Mouse (Mus musculus) gastrocnemius, adult 2 months (tissue): ENCODE data around the gene Adnp. TPM values are rescaled to one million over a fixed set of nuclear protein-coding genes. Genes with fewer than 3 reads are reported as not detected.

ENCODE experiments used
- DNase-seq: peaks from one replicate; pipeline ENCODE4 v3.0.0; 2022
- H3K27ac ChIP-seq: fragments of 200-600 bp; 2 replicates; pipeline ENCODE4 v1.8.1; 2022; ENCODE audit warnings: mild to moderate bottlenecking
- H3K4me3 ChIP-seq: fragments of 200-600 bp; 2 replicates; pipeline ENCODE4 v1.8.1; 2022; ENCODE audit warnings: mild to moderate bottlenecking, moderate library complexity
- CTCF ChIP-seq: fragments of 200-600 bp; IDR thresholded peaks from 2 replicates; pipeline ENCODE4 v1.8.1; 2022; ENCODE audit warnings: antibody characterized with exemption, mild to moderate bottlenecking, moderate library complexity
- intact Hi-C: fragments of 180-260 bp; cut with DNase I; formaldehyde crosslinking; loops from one replicate; pipeline ENCODE4 v1.15.1; 2025
- total RNA-seq, 2 experiments: library from RNA; stranded (reverse); gene quantifications; 2 replicates each; pipeline ENCODE4 v1.2.3; 2021

Gene Adnp
- total RNA-seq, 2 experiments from 2014 or later: 14.6 to 16.2 TPM

DNA sequence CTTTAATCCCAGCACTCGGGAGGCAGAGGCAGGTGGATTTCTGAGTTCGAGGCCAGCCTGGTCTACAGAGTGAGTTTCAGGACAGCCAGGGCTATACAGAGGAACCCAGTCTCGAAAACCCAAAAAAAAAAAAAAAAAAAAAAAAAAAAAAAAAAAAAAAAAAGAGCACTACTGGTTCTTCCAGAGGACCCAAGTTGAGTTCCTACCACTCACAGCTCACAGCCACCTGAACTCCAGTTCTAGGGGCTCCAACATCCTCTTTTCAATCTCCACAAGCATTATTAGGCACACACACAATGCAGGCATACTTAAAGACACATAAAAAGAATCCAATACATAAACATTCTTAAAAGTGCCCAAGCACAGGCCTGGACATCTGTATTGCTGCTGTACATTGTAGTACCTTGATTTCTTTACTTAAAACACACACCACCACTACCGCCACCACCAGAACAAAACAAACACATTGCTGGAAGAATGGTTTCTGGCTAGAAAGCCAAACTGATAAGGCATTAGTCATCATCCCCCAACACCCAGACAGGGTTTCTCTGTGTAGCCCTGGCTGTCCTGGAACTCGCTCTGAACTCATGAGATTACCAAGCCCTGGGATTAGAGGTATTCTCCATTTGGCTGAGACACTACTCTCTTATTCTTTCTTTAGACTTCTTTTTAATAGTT is 6.8 kb downstream of the Adnp start:
- no peak for TF ChIP-seq CTCF
- no peak overlapping the region for H3K4me3 ChIP-seq
- DNase-seq: no peak
- intact Hi-C loops: no loop called here
- no peak overlapping the region for H3K27ac ChIP-seq

DNA sequence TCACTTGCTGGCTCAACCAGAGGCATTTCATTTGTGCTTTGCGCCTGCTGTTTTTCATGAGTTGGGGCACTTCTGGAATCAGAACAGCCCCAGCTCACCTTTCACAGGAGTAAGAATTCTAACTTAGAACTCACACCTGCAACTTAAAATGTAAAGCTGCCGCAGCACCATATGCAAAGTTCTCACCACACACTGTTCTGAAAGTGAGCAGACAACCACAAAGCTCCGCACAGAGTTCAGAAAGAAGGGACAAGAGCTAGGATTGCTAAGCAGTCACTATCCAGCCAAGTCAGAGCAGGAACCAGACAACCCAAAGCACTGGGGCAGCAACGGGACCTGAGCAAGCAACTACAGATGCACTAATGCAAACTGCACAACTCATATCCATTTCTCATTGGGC is 7.4 kb downstream of the Adnp start:
- Histone ChIP-seq H3K4me3 (no peak overlapping the region), H3K27ac (no peak overlapping the region)
- TF ChIP-seq CTCF: no peak
- no peak for DNase-seq
- intact Hi-C loops: no loop called here

DNA sequence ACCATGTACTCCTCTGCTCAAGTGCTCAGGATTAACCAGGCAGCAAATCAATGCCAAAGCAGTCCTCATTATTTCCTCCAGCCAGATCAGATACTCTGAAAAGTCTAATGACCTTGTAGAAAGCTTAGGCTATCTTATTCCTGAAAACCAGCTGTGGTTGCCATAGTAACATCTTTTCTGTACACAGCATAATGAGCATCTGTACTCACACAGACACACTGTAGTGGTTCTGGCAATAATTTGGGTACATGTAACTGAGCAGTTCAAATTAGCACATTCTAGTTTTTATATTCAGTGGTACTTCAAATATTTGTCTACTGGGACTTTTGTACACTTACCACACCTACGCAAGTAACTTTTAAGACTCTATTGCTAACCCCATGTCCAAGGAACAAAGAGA is 8.5 kb downstream of the Adnp start:
- DNase-seq: no peak
- no peak overlapping the region for H3K4me3 ChIP-seq
- no peak overlapping the region for H3K27ac ChIP-seq
- intact Hi-C loops: no loop called here
- TF ChIP-seq CTCF: no peak

DNA sequence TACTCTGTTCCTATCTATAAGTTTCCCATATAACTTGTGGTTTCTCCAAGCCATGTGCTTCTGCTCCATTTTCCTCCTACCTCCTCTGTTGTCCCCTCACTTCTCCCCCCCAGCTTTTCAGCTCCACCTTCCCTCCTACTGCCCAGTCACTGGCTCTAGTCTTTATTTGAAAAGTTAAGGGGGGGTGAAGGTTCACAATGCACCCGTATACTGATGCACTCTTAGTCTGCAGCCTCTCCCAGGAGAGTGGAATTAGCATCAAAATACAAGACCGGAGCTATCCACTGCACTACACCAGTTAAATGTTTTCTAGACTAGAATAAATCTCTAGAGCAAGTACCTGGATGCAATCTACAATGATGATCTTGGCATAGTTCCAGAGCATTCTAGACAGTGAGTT is 11.2 kb downstream of the Adnp start:
- DNase-seq: no peak
- intact Hi-C loops: no loop called here
- no peak overlapping the region for H3K27ac ChIP-seq
- H3K4me3 ChIP-seq: no peak overlapping the region
- TF ChIP-seq CTCF: no peak

DNA sequence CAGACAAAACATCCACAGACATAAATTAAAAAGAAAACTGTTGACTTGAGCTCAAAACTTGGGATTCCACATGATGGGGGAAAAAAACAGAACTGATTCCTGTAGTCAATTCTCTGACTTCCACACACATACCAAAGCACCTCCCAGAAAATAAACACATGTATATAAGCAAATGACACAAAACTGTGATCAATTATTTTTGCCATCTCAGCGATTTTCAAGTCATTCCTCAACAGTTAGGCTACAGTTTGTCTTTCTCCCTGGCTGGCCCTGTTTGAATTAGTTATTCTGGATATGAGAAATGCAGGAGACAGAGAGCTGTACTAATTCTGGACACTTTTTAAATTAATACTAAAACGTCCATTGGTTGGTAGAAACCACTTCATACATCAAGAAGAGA is 13.2 kb downstream of the Adnp start:
- TF ChIP-seq CTCF: no peak
- no peak for DNase-seq
- no peak overlapping the region for H3K4me3 ChIP-seq
- H3K27ac ChIP-seq: no peak overlapping the region
- intact Hi-C loops: no loop called here

DNA sequence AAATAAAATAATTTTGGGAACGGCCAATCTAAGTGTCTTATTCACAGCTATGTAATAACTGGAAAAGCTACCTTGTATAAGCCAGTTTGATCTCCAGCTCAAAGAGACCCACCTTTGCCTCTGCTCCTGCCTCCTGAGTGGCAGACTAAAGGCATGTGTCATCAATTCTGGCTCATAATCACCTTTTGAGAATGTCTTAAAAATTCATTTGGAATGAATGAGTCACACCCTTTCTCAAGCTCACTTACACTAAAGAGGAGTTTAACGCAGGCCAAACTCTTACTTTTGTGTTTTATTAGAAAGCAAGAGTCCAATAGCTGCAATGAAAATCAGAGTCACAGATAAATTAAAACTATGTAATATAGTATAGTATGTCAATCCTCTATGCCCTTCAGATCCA is 15.1 kb downstream of the Adnp start:
- TF ChIP-seq CTCF: no peak
- DNase-seq: no peak
- Histone ChIP-seq H3K27ac (no peak overlapping the region), H3K4me3 (no peak overlapping the region)
- intact Hi-C loops: no loop called here

DNA sequence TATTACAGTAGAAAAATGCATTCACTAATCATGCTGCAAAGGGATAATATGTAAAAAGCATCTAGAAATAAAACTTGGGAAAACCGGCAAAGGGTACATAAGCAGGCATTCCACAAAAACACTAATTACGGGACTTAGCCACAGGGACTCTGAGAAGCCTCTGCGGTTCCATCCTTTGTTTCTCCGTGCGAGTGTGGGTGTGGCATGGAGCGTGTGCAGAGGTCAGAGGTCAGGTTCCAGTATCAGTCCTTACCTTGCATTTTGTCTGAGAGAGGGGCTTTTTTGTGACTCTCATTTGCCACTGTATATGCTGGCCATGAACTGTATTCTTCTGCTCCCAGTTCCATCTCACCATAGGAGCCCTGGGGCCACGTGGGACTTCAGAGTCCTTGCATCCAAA is 31.0 kb downstream of the Adnp start:
- no peak for TF ChIP-seq CTCF
- intact Hi-C loops: no loop called here
- DNase-seq: no peak
- no peak overlapping the region for H3K27ac ChIP-seq
- no peak overlapping the region for H3K4me3 ChIP-seq

DNA sequence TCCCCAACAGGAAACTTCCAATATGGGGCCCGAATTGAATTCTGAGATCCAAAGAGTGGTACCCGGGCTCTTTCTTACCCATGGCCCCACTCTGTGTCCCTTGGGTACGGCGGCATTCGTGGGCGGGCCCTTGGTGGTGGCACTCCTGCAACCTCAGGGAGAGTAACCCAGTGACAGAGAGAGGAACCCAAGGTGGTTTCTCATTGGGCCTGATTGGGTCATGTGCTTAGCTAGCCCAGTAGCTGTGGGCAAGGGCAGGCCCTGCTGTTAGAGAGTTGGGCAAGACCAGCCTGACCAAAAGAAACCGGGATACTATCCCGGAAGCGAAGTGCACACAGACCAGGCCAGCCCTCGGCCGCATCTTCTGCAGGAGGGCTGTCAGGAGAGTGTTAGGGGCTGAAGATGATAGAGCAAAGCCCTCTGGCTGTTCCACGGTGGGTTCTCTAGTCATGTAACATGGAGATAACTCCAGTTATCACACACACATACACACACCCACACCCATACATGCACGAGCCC is 36.7 kb downstream of the Adnp start:
- TF ChIP-seq CTCF: no peak
- peak; percentile 80 for DNase-seq
- H3K27ac ChIP-seq: peak overlapping the region; percentile 68
- peak overlapping the region; percentile 70 for H3K4me3 ChIP-seq
- intact Hi-C loops: no loop called here

DNA sequence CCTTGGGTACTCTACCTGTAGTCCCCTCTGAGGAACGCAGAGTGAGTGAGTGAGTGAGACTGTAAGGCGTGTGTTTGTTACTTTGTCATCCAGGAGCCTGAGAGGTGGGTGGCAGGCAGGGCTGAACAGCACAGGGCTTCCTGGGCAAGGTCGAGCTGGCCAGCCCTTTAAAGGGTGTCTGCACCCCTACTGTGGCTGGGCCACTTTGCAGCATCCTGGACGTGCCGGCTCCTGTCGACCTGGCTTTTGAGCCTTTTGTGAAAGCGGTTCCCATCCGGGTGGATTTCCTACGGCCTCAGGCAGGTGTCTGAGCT is 37.2 kb downstream of the Adnp start:
- Histone ChIP-seq H3K27ac (peak overlapping the region; percentile 68), H3K4me3 (peak overlapping the region; percentile 70)
- no peak for DNase-seq
- no peak for TF ChIP-seq CTCF
- intact Hi-C loops: no loop called here

DNA sequence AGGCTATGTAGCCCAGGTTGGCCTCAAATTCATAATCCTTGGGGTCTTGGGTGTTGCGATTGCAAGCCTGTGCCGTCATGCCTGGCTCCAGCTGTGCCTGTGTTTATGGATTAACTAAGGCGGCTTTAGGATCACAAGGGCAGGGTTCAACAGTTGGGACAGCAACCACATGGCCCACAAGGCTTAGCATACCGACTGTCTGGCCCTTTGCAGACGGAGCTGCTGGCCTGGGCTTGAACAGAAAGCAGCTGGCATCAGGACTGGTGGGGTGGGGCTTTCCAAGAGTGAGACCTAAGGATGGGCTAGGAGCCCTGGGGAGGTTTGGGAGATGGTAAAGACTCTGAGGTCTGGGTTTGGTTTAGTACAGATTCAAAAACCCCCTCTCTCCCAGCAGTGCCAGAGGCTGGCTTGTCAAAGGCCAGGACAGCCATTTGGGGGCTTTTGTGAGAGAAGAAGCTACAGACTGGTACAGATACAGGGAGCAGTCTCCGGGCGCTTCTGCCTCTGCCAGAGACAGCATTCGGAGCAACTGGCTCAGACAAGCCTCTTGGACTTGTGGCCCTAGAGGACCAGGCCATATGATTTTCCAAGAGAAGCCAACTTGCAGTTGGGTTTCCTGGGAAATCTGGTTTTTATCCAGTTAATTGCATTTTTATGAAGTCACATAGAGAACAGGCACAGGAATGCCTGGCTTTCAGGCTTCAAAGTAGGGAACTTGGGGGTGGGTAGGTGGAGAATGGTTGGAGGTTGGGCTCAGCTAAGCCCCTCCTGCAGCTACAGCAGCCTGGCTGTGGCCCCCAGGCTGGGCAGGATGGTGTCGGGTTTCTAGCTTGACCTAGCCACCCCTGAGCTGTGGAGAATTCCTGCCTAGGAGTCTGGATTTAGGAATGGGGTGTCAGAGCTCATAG is 37.8 kb downstream of the Adnp start:
- TF ChIP-seq CTCF: no peak
- no peak overlapping the region for H3K27ac ChIP-seq
- intact Hi-C loops: no loop called here
- H3K4me3 ChIP-seq: peak overlapping the region; percentile 70
- DNase-seq: no peak

DNA sequence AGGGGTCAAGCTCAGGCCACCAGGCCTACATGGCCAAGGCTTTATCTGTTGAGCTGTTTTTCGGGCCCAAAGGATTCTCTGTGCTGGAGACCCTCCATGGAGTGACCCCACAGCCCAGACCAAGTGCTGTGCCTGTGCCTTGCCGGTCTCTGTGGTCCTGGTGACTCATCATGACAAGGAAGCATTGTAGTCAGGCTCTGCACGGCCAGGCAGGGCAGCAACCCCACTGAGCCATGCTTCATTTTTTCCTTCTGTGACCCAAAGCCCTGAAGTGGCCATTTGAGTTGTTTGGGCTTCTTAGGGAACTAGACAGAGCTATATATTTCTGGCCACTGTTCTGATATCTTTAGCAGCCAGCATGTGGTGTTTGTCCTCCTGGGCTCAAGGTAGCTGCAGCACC is 39.1 kb downstream of the Adnp start:
- DNase-seq: no peak

DNA sequence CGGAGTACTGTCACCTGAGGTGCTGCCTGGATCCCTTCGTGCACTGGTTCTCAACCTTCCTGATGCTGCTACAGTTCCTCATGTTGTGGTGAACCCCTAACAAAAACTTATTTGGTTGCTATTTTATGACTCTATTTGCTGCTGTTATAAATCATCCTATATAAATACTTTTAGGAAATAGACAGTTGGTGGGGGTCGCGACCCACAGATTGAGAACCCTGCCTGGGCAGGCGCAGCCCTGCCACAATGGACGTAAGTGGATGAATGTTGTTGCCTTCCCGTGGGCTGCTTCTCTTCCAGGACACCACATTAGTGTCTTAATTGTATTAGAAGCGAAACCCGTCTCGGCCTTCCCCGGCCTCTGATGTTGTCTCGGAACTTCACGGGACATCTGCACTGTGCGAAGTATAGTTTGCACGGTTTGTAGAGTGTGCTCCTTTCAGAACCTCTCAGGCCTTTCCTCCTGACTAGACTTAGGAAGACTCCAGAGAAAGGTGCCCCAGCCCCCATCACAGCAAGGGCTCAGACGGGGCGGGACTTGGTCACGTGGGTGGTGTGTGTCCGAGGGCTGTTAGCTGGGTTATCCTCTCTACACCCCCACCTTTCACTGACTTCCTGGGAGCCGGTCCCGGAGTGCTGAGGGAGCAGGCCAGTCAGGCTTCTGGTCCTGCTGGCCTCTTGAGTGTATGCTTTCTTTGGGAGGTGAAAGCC is 40.0 kb downstream of the Adnp start:
- TF ChIP-seq CTCF: no peak
- intact Hi-C loops: no loop called here
- Histone ChIP-seq H3K27ac (no peak overlapping the region), H3K4me3 (no peak overlapping the region)
- DNase-seq: no peak

More for the DNA sequence above, 39.1 kb downstream of the Adnp start:
- Histone ChIP-seq H3K27ac (no peak overlapping the region), H3K4me3 (no peak overlapping the region)
- TF ChIP-seq CTCF: no peak
- intact Hi-C loops: no loop called here

DNA sequence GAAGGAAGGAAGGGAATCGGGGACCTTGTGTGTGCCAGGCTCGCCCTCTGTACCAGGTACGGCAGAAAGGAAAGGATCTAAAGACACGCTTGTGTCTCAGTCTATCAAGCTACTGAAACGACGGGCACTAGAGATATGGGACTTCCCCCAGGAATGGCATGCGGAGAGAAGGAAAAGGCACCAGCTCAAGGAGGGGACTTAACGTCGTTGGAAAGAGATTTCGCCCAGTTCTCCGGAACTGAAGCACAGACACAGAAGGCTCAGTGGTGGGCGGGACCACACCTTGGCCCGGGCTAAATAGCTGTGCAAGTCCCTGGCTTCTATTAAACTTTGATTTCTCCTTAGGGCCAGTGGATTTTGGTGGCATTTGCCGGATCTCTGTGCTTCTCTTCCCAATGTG is 44.9 kb downstream of the Adnp start:
- Histone ChIP-seq H3K4me3 (peak overlapping the region; percentile 53), H3K27ac (no peak overlapping the region)
- intact Hi-C loops: no loop called here
- no peak for TF ChIP-seq CTCF
- no peak for DNase-seq
